Mouse (Mus musculus) liver, embryonic 14.5 days (tissue): Measurements from ENCODE around the gene Psmb3.

Source experiments
- CTCF ChIP-seq: IDR thresholded peaks from 2 replicates; pipeline ENCODE4 v1.5.1; 2016; ENCODE audit warnings: antibody characterized with exemption, low read depth, control low read depth
- EP300 ChIP-seq: IDR thresholded peaks from 2 replicates; pipeline ENCODE4 v1.6.1; 2016; ENCODE audit warnings: antibody characterized with exemption, low read depth

DNA sequence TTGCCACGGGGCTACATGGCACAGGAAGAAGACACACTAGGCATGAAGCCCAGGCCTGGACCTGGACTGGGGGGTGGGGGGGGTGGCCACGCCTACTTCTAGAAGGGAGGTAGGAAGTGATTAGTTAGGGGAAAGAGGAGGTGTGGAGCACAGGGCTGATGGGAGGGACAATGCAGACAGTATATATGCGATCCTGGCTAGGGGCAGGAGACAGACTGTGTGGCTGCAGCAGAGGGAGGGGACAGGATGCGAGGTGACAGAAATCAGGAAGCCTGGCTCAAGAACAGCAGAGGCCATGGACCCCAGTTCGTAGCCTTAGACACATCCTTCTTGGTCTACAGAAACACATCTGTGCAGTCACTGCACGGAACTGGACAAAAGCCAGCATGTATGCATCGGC, 20.5 kb downstream of the Psmb3 start:
- TF ChIP-seq CTCF (no peak), EP300 (no peak)
